Mouse (Mus musculus) liver, embryonic 14.5 days (tissue): Measurements from ENCODE around the gene Rnase2b.

Experiments
- CTCF ChIP-seq: IDR thresholded peaks from 2 replicates; pipeline ENCODE4 v1.5.1; 2016; ENCODE audit warnings: antibody characterized with exemption, low read depth, control low read depth
- EP300 ChIP-seq: IDR thresholded peaks from 2 replicates; pipeline ENCODE4 v1.6.1; 2016; ENCODE audit warnings: antibody characterized with exemption, low read depth

- TF ChIP-seq CTCF = no peak
- no peak for TF ChIP-seq EP300
Observed at GRCm38 (mm10) chr14:51157072-51157471, 5.0 kb upstream of the Rnase2b start.
